Mouse (Mus musculus) heart, adult 2 months (tissue): Measurements from ENCODE around the gene Slc39a11.

Experiments
- CTCF ChIP-seq: fragments of 200-600 bp; IDR thresholded peaks from 2 replicates; pipeline ENCODE4 v1.8.1; 2022; ENCODE audit warnings: antibody characterized with exemption, mild to moderate bottlenecking, moderate library complexity
- EP300 ChIP-seq: fragments of 200-500 bp; IDR thresholded peaks from 2 replicates; pipeline ENCODE4 v1.6.1; 2011; ENCODE audit warnings: low read depth, low read length, control low read depth; ENCODE audit not compliant: insufficient read depth
- POLR2A ChIP-seq: fragments of 200-500 bp; IDR thresholded peaks from 2 replicates; pipeline ENCODE4 v1.6.1; 2011; ENCODE audit warnings: mild to moderate bottlenecking, low read depth, low read length, control low read depth; ENCODE audit not compliant: insufficient read depth

DNA sequence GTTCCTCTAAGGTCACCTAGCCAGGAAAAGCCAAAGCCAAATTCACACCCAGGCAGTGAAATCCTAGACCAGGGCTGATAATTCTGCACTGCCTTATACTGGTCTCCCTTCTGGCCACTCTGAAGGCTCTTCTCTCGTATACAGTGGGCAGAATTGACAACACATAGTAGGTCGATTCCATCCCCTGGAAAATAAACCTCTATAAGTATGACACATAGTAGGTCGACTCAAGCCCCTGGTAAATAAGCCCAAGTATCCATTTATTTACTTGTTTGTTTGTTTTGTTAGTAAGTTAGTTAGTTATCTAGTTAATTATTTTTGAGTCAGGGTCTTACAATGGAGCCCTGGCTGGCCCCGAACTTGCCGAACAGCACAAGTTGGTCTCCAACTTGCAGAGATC, 54.7 kb downstream of the Slc39a11 start:
- no peak for TF ChIP-seq CTCF
- no peak for TF ChIP-seq POLR2A
- TF ChIP-seq EP300 = no peak
